Mouse (Mus musculus) frontal cortex, postnatal 14 days (tissue): ENCODE data around the gene Palm2.

Experiments
- DNase-seq, 2 experiments: peaks; one replicate each; pipeline ENCODE4 v3.0.0; 2022; ENCODE audit warnings: low spot score in 2 of 2

The Palm2 gene

GRCm38 (mm10) chr4:57612716-57613115 is 178.7 kb downstream of the Palm2 start:
- DNase-seq: no peak

- no peak for DNase-seq
These were observed 180.6 kb downstream of the Palm2 start for GRCm38 (mm10) chr4:57614686-57615085.

GRCm38 (mm10) chr4:57618743-57619142 is 184.7 kb downstream of the Palm2 start:
- no peak for DNase-seq

- no peak for DNase-seq
These were observed 188.8 kb downstream of the Palm2 start for GRCm38 (mm10) chr4:57622816-57623215.

GRCm38 (mm10) chr4:57624819-57625218 is 190.8 kb downstream of the Palm2 start:
- no peak for DNase-seq

- no peak for DNase-seq
These were observed 191.3 kb downstream of the Palm2 start for GRCm38 (mm10) chr4:57625306-57625705.

- DNase-seq: no peak
These were observed 191.7 kb downstream of the Palm2 start for GRCm38 (mm10) chr4:57625756-57626155.

GRCm38 (mm10) chr4:57626921-57627320 is 192.9 kb downstream of the Palm2 start:
- DNase-seq: no peak

- DNase-seq: no peak
These were observed 198.3 kb downstream of the Palm2 start for GRCm38 (mm10) chr4:57632386-57632785.

- no peak for DNase-seq
These were observed 199.0 kb downstream of the Palm2 start for GRCm38 (mm10) chr4:57633052-57633451.

GRCm38 (mm10) chr4:57634956-57635355 is 200.9 kb downstream of the Palm2 start:
- no peak for DNase-seq

- no peak for DNase-seq
These were observed 202.9 kb downstream of the Palm2 start for GRCm38 (mm10) chr4:57636782-57637482.

- peak; percentile 42 to 58 for DNase-seq
These were observed 203.8 kb downstream of the Palm2 start for GRCm38 (mm10) chr4:57637636-57638386.

GRCm38 (mm10) chr4:57638941-57639340 is 204.9 kb downstream of the Palm2 start:
- DNase-seq: no peak

GRCm38 (mm10) chr4:57640222-57640621 is 206.2 kb downstream of the Palm2 start:
- no peak for DNase-seq

GRCm38 (mm10) chr4:57640971-57641370 is 206.9 kb downstream of the Palm2 start:
- no peak for DNase-seq

GRCm38 (mm10) chr4:57650994-57651393 is 216.9 kb downstream of the Palm2 start:
- no peak for DNase-seq

- DNase-seq: no peak
These were observed 217.5 kb downstream of the Palm2 start for GRCm38 (mm10) chr4:57651547-57651946.

- no peak for DNase-seq
These were observed 218.3 kb downstream of the Palm2 start for GRCm38 (mm10) chr4:57652185-57652904.

- DNase-seq: no peak
These were observed 221.9 kb downstream of the Palm2 start for GRCm38 (mm10) chr4:57655966-57656365.

- no peak for DNase-seq
These were observed 222.3 kb downstream of the Palm2 start for GRCm38 (mm10) chr4:57656388-57656787.

- DNase-seq: no peak
These were observed 222.8 kb downstream of the Palm2 start for GRCm38 (mm10) chr4:57656861-57657260.

GRCm38 (mm10) chr4:57660470-57660869 is 226.4 kb downstream of the Palm2 start:
- no peak for DNase-seq
